Mouse (Mus musculus) gastrocnemius, adult 2 months (tissue): ENCODE measurements at regions not wholly inside any gene's neighbourhood (a gene's known extent, or its start where the extent isn't known, plus 50 kb on each side); places are given as distances from the start of the nearest gene placed in this dataset.
"Not testable (repeated sequence)": the region's sequence is repeated elsewhere in the genome, so short reads cannot be mapped to it uniquely, and the experiment has no call there.

Experiments
- DNase-seq: peaks from one replicate; pipeline ENCODE4 v3.0.0; 2022
- H3K27ac ChIP-seq: fragments of 200-600 bp; 2 replicates; pipeline ENCODE4 v1.8.1; 2022; ENCODE audit warnings: mild to moderate bottlenecking
- H3K4me3 ChIP-seq: fragments of 200-600 bp; 2 replicates; pipeline ENCODE4 v1.8.1; 2022; ENCODE audit warnings: mild to moderate bottlenecking, moderate library complexity
- CTCF ChIP-seq: fragments of 200-600 bp; IDR thresholded peaks from 2 replicates; pipeline ENCODE4 v1.8.1; 2022; ENCODE audit warnings: antibody characterized with exemption, mild to moderate bottlenecking, moderate library complexity
- intact Hi-C: fragments of 180-260 bp; cut with DNase I; formaldehyde crosslinking; loops from one replicate; pipeline ENCODE4 v1.15.1; 2025

DNA sequence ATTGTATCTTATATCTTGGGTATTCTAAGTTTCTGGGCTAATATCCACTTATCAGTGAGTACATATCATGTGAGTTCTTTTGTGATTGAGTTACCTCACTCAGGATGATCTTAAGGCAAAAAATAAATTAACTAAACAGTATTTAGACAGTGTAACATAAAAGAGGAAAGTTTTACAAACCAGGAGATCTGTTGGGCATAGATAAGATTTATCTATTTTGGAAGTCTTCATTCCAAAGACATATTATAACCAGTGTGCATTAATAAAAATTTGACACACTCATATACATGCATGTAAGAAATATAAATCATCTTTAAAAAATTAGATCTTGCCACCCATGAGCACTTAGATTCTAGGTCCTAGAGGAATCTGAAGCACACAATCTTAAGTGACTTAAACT, 343.9 kb upstream of the Fam174a start:
- no peak for TF ChIP-seq CTCF
- no peak for DNase-seq
- Histone ChIP-seq H3K4me3 (no peak overlapping the region), H3K27ac (no peak overlapping the region)
- intact Hi-C loops, result no loop called here

DNA sequence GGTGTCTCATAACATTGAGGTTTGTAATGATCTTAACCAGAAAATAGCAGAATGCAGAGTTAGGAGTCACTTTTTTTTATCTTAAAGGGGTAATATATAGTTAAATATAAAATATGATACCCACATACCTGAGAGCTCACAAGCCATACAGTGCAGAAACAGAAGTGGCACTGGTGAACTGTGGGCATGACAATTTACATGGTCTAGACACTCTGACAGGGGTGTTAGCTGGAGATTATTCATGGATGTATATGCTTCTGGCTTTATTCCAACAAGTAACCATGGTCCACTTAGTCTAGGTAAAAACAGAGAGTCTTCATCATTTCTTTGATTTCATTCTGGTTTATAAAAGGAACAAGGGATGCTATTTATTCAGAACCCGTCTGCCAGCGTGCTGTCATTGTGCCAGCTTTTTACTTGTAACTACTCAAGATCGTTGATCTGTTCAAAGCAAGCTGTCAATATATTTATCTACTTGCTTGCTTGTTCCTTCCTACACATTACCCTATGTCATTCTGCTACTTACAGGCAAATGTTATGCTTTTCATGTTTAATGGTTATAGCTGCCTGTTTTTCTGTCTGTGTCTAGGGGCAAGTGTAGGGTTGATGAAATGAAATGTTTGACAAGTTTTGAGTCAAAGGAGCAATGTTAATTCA, 343.2 kb upstream of the Fam174a start:
- DNase-seq, result no peak
- intact Hi-C loops, result no loop called here
- TF ChIP-seq CTCF, result no peak
- H3K27ac ChIP-seq, result no peak overlapping the region
- no peak overlapping the region for H3K4me3 ChIP-seq

DNA sequence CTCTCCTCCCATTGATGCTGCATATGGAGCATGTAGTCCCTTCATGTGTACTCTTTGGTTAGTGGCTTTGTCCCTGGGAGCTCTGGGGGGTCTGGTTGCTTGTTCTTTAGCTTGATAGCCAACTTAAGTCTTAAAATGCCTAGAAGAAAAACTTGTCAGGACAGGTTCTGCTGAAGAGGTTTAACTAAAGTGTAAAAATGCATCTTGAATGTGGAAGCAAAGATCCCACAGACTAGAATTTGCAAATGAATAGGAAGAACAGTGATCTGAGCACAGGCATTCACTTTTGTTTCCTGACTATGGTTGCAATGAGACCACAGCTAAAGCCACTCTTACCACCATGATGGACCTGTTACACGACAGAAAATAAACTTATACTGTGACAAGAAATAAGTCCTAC, 320.1 kb upstream of the Fam174a start:
- Histone ChIP-seq H3K4me3 (no peak overlapping the region), H3K27ac (no peak overlapping the region)
- TF ChIP-seq CTCF, result no peak
- intact Hi-C loops, result no loop called here
- DNase-seq, result no peak

DNA sequence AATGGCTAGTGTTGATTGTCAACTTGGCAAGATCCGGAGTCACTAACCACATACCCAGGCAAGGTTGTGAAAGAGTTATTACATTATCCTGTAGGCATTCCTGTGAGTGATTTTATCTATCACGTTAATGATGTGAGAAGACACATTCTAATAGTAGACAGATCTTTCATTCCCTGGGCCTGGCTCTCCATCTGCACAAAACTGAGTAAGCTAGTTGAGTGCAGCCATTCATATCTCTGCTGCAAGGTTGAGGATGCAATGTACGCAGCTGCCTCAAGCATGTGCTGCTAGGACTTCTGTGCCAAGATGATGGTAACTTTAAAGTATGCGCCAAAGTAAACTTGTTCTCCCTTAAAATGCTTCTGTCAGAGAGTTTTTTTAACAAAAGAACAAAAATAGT, 309.5 kb upstream of the Fam174a start:
- no peak overlapping the region for H3K27ac ChIP-seq
- no peak for DNase-seq
- no peak overlapping the region for H3K4me3 ChIP-seq
- no peak for TF ChIP-seq CTCF
- intact Hi-C loops, result no loop called here

DNA sequence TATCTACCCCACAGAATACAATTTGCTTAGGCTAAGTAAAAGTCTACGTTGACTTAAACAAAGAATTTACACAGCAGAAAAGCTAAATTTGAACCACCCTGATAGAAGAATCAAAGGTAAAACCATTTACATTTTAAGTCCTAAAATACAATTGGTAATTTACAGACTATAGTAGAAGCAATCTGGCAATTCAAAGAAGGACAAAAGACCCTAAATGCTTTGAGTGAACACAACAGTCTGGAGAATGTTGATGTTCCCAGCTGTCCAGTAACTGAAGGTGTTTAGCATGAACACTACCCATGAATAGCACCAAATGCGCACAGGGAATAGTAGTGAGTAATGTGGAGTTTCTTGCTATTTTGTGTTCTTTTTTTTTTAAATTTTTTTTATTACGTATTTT, 282.8 kb upstream of the Fam174a start:
- no peak for TF ChIP-seq CTCF
- Histone ChIP-seq H3K4me3 (no peak overlapping the region), H3K27ac (no peak overlapping the region)
- intact Hi-C loops, result no loop called here
- DNase-seq, result no peak

DNA sequence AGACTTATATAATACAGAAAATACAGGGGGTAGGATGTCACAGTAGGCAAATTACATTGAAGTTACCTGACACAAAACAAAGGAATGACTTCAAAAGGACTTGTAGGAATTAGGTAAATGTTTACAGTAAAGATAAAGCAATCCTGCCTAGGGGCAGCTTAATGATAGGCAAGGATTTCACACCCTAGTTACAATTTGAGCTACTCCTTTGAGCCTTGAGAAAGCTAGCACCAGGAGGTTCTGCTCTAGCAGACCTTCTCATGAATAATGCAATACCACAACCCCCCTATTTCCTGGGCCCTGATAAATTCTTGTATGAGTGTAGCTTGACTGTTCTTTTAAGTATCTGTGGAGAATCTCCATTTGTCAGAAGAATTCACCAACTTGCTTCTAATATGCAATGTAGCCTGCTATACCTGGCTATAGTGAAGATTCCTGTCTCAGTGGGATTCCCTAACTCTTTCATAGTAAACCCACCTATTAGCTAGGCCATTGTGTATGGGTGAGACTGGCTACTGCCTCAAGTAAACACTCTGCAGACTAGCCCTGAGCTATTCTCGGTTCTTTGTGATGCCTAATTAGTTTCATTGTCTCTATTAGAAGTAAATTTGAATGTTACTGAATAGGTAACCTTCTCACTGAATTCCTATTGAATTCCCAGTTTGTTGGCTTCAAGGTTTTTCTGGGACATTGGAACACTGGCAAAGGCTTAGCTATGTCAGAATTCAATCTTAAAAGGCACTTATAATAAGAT, 279.6 kb upstream of the Fam174a start:
- DNase-seq, H3K27ac ChIP-seq, intact Hi-C loops: not testable (repeated sequence)

DNA sequence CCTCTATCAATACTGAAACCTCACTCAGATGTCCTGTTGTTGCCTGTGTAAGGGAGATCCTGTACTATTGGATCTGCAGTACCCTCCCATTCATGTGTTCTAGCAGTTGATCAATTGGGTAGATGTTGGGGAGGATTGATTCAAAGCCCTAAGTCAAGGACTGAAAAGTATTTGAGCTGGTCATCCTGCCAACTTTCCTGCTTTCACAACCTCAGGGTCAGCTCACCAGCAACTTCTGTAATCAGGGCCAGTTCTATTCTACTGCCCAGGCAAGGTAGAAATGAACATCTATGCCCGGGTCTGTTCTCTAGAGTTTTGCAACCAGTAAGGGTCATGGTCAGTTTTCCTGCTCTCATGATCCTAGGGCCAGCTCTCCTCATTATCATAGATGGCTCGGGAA, 275.0 kb upstream of the Fam174a start:
- intact Hi-C loops, result no loop called here
- no peak for DNase-seq
- Histone ChIP-seq H3K27ac (no peak overlapping the region), H3K4me3 (no peak overlapping the region)
- TF ChIP-seq CTCF, result no peak

More for the DNA sequence above, 279.6 kb upstream of the Fam174a start:
- not testable (repeated sequence) for H3K4me3 ChIP-seq

DNA sequence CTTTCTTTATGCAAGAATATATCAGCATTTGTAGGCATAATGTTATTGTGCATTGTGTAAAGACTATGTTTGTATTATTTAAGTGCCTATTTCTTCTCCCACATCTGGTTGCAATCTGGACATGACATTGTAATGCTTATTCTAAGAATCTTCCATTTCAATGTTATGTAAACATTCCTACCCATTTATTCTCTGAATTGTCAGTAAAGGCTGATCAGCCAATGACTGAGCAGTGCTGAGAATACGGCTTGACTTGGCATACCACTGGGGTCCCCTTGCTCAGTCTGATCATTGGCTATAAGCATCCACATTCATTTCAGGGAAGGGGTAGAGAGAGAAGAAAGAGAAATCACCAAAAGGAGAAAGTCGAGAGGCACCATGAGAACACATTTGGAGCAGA, 273.1 kb upstream of the Fam174a start:
- no peak for TF ChIP-seq CTCF
- intact Hi-C loops, result no loop called here
- no peak for DNase-seq

DNA sequence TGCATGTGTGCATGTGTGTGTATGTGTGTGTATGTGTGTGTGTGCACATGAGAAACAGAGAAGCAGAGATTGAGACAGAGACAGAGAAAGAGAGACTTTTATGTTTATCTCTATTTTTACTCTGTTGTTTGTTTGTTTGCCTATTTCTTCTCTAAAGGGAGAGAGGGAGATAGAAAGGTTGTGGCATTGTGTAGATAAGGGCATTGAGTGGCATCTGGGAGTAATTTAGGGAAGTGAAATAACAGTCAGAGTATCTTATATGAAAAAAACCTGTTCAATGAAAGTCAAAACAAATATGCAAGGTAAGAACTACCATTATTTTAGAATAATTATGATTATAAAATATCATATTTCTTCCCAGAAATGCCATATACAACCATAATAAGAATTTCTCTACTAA, 270.1 kb upstream of the Fam174a start:
- no peak for TF ChIP-seq CTCF
- no peak overlapping the region for H3K27ac ChIP-seq
- H3K4me3 ChIP-seq, result no peak overlapping the region
- DNase-seq, result no peak
- intact Hi-C loops, result no loop called here

More for the DNA sequence above, 273.1 kb upstream of the Fam174a start:
- Histone ChIP-seq H3K4me3 (no peak overlapping the region), H3K27ac (no peak overlapping the region)

DNA sequence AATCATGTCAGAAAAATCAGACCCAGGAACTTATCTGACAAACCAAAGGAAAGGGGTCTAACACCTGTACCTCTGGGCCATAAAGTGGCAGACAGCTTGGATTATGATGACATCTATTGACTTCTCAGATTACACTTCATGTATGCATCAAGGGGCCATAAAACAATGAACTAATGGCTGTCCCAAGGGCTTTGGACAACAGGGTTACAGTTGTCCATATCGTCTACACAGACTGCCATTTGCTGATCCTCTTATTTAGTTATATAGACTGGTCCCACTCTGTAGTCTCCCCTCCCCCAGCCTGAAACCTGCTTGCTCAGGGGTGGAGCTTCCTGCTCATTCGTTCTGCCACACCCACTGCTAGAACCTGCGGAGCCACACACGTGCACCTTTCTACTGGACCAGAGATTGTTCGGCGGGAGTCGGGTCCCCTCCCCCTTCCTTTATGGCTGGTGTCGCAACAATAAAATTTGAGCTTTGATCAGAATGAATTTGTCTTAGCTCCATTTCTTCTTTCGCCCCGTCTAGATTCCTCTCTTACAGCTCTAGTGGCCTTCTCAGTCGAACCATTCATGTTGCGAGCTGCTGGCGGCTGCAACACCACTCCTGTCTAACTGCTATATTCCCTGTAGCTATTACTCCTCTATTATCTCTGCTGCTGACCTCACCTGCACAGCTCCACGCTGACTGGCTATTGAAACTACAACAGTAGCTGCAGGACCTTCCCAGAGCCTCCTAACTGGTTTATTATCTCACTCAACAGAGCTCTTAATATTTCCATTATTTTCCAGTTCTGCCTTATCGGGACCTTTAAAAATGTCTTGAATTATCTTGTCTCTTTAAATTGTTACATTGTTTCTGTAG, 248.9 kb upstream of the Fam174a start:
- Histone ChIP-seq H3K4me3 (no peak overlapping the region), H3K27ac (no peak overlapping the region)
- TF ChIP-seq CTCF, result no peak
- no peak for DNase-seq
- intact Hi-C loops, result no loop called here

DNA sequence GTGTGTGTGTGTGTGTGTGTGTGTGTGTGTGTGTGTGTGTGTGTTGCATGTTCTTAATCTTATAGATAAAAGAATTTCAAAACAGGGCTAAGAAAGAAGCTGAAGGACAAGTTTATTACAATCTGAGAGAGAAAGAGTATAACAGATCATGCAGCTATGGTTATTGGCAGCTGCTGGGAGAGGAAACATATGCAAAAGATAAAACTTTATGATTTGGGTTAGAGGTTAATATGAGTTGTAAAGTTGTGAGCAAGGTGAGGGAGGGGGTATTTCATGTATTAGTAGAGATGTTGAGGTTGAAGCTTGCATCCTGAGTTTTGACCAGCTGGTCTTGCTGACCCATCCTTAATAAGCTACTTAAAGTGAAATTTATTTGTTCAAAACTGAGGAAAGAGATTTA, 247.8 kb upstream of the Fam174a start:
- TF ChIP-seq CTCF, result no peak
- H3K27ac ChIP-seq, result no peak overlapping the region
- no peak overlapping the region for H3K4me3 ChIP-seq
- intact Hi-C loops, result no loop called here
- no peak for DNase-seq

DNA sequence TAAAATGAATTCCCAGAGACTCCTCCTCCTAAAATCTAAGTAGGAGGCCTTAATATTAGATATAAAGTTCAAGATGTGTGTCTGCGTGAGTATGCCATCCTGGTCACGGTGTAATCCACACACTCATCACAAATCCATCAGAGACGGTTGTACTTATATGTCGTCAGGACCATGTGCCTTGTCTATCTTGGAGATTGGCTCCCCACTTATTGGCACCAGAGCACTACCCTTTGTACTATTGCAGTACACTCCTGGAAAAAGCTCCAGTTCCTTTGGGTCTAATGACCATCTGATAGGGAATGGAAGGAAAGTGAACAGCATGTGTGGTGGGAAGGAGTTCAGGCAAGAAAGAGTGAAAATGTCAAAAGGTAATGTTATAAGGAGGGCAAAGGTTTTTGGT, 247.4 kb upstream of the Fam174a start:
- intact Hi-C loops, result no loop called here
- DNase-seq, result no peak
- TF ChIP-seq CTCF, result no peak

DNA sequence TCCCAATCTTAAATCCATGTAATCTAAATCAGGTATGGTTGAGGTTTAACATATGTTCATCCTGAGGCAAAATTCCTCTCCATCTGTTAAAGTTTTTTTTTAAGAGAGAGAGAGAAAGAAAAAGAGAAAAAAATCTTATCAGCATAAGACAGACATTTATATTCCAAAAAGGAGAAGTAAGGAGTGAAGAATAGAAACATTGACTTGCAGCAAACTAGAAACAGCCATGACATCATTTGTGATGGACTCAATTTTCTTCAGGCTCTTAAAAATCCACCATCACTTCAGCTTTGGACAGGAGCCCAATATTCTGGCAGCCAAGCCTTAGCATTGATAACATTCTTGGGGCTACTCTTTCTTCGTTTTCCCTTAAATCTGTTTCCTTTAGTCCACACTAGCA, 238.3 kb upstream of the Fam174a start:
- no peak overlapping the region for H3K27ac ChIP-seq
- no peak overlapping the region for H3K4me3 ChIP-seq
- no peak for TF ChIP-seq CTCF
- intact Hi-C loops, result no loop called here
- DNase-seq, result no peak

More for the DNA sequence above, 247.4 kb upstream of the Fam174a start:
- Histone ChIP-seq H3K27ac (no peak overlapping the region), H3K4me3 (no peak overlapping the region)
